Mouse (Mus musculus) MEL (cell line): Measurements from ENCODE around the gene Samm50. TPM values are rescaled to one million over a fixed set of nuclear protein-coding genes. Genes with fewer than 3 reads are reported as not detected.

ENCODE experiments used
- DNase-seq: peaks from one replicate; pipeline ENCODE4 v3.0.0; 2011; ENCODE audit warnings: low read depth, low spot score
- H3K27ac ChIP-seq: 2 replicates; pipeline ENCODE4 v1.5.1; 2012; ENCODE audit warnings: low read depth, mild to moderate bottlenecking, control low read depth, low read length, moderate library complexity; ENCODE audit not compliant: control insufficient read depth
- H3K27me3 ChIP-seq, 2 experiments: fragments of 150-350 bp in 1 of 2; sonication (generic) in 1 of 2; 2 replicates each; pipeline ENCODE4 v1.6.1; 2012; ENCODE audit warnings: low read length in 2 of 2, mild to moderate bottlenecking in 2 of 2, improper control_type of control experiment in 1 of 2, moderate library complexity in 1 of 2; ENCODE audit not compliant: insufficient read depth in 2 of 2, control insufficient read depth in 1 of 2
- H3K36me3 ChIP-seq, 2 experiments: 2 replicates each; pipeline ENCODE4 v1.6.1; 2012 to 2014; ENCODE audit warnings: low read length in 2 of 2, improper control_type of control experiment in 1 of 2, inconsistent platforms in 1 of 2, mild to moderate bottlenecking in 1 of 2; ENCODE audit not compliant: insufficient read depth in 2 of 2, control insufficient read depth in 1 of 2
- H3K4me1 ChIP-seq, 2 experiments: fragments of 150-350 bp in 1 of 2; sonication (generic) in 1 of 2; 2 replicates each; pipeline ENCODE4 v1.6.1; 2012; ENCODE audit warnings: low read length in 2 of 2, improper control_type of control experiment in 1 of 2, mild to moderate bottlenecking in 1 of 2; ENCODE audit not compliant: insufficient read depth in 2 of 2, control insufficient read depth in 1 of 2
- H3K4me3 ChIP-seq, 2 experiments: fragments of 150-350 bp in 1 of 2; sonication (generic) in 1 of 2; 2 replicates each; pipeline ENCODE4 v1.5.1; 2012; ENCODE audit warnings: low read depth in 2 of 2, low read length in 2 of 2, mild to moderate bottlenecking in 2 of 2, moderate library complexity in 2 of 2, control low read depth in 1 of 2, improper control_type of control experiment in 1 of 2; ENCODE audit not compliant: control insufficient read depth in 1 of 2, insufficient read depth in 1 of 2
- H3K79me2 ChIP-seq: 2 replicates; pipeline ENCODE4 v1.6.1; 2012; ENCODE audit warnings: mild to moderate bottlenecking, low read length, moderate library complexity; ENCODE audit not compliant: control insufficient read depth, poor library complexity, insufficient read depth
- H3K9ac ChIP-seq: 2 replicates; pipeline ENCODE4 v1.6.1; 2012; ENCODE audit warnings: low read depth, mild to moderate bottlenecking, control low read depth, low read length, moderate library complexity; ENCODE audit not compliant: control insufficient read depth, poor library complexity, severe bottlenecking
- H3K9me3 ChIP-seq: fragments of 150-350 bp; sonication (generic); replicated peaks from 2 replicates; pipeline ENCODE4 v1.6.1; 2012; ENCODE audit warnings: mild to moderate bottlenecking, low read length, improper control_type of control experiment, moderate library complexity; ENCODE audit not compliant: insufficient read depth
- CHD2 ChIP-seq: IDR thresholded peaks from 2 replicates; pipeline ENCODE4 v1.6.1; 2011; ENCODE audit warnings: low read length, improper control_type of control experiment
- CTCF ChIP-seq, 3 experiments: IDR thresholded peaks in 2 of 3; conservative IDR thresholded peaks in 1 of 3; 2 replicates each; pipeline ENCODE4 v1.5.1; 2011 to 2012; ENCODE audit warnings: low read length in 3 of 3, low read depth in 2 of 3, mild to moderate bottlenecking in 2 of 3, improper control_type of control experiment in 1 of 3, inconsistent platforms in 1 of 3, mixed read lengths in 1 of 3, moderate library complexity in 1 of 3; ENCODE audit not compliant: control insufficient read depth in 1 of 3, insufficient read depth in 1 of 3, poor library complexity in 1 of 3, severe bottlenecking in 1 of 3
- E2F4 ChIP-seq: IDR thresholded peaks from 2 replicates; pipeline ENCODE4 v1.6.1; 2011; ENCODE audit warnings: low read depth, low read length, improper control_type of control experiment, borderline replicate concordance
- EP300 ChIP-seq, 2 experiments: IDR thresholded peaks; 2 replicates each; pipeline ENCODE4 v1.6.1; 2011; ENCODE audit warnings: improper control_type of control experiment in 2 of 2, low read length in 2 of 2, low read depth in 1 of 2, mild to moderate bottlenecking in 1 of 2
- HCFC1 ChIP-seq: IDR thresholded peaks from 2 replicates; pipeline ENCODE4 v1.6.1; 2012; ENCODE audit warnings: low read depth, mild to moderate bottlenecking, inconsistent platforms, low read length, improper control_type of control experiment, moderate library complexity
- JUND ChIP-seq: IDR thresholded peaks from 2 replicates; pipeline ENCODE4 v1.6.1; 2011; ENCODE audit warnings: low read depth, mild to moderate bottlenecking, improper control_type of control experiment, low read length
- KAT2A ChIP-seq: conservative IDR thresholded peaks from 2 replicates; pipeline ENCODE4 v1.6.1; 2012; ENCODE audit warnings: low read depth, low read length, improper control_type of control experiment, inconsistent platforms
- MAX ChIP-seq: IDR thresholded peaks from 2 replicates; pipeline ENCODE4 v1.6.1; 2011; ENCODE audit warnings: low read length, improper control_type of control experiment
- MEF2A ChIP-seq: IDR thresholded peaks from 2 replicates; pipeline ENCODE4 v1.6.1; 2014; ENCODE audit warnings: low read depth, mild to moderate bottlenecking, inconsistent platforms, low read length, improper control_type of control experiment; ENCODE audit not compliant: poor library complexity, insufficient replicate concordance, severe bottlenecking; ENCODE audit errors: extremely low read depth
- MXI1 ChIP-seq: IDR thresholded peaks from 2 replicates; pipeline ENCODE4 v1.6.1; 2011; ENCODE audit warnings: mild to moderate bottlenecking, low read depth, low read length, improper control_type of control experiment
- MYB ChIP-seq: IDR thresholded peaks from 2 replicates; pipeline ENCODE4 v1.6.1; 2011; ENCODE audit warnings: mild to moderate bottlenecking, low read depth, low read length, improper control_type of control experiment
- MYC ChIP-seq: IDR thresholded peaks from 2 replicates; pipeline ENCODE4 v1.6.1; 2011; ENCODE audit warnings: low read depth, mild to moderate bottlenecking, low read length, improper control_type of control experiment, moderate library complexity
- NRF1 ChIP-seq: IDR thresholded peaks from 2 replicates; pipeline ENCODE4 v1.6.1; 2014; ENCODE audit warnings: low read depth, mild to moderate bottlenecking, inconsistent platforms, low read length, improper control_type of control experiment, moderate library complexity; ENCODE audit not compliant: poor library complexity, insufficient read depth, severe bottlenecking
- POLR2A ChIP-seq, 2 experiments: IDR thresholded peaks; 2 replicates each; pipeline ENCODE4 v1.6.1; 2011 to 2012; ENCODE audit warnings: low read length in 2 of 2, mild to moderate bottlenecking in 2 of 2, control low read depth in 1 of 2, improper control_type of control experiment in 1 of 2, low read depth in 1 of 2, moderate library complexity in 1 of 2; ENCODE audit not compliant: control insufficient read depth in 1 of 2, insufficient read depth in 1 of 2, poor library complexity in 1 of 2
- POLR2AphosphoS2 ChIP-seq: IDR thresholded peaks from 2 replicates; pipeline ENCODE4 v1.6.1; 2011; ENCODE audit warnings: low read length, improper control_type of control experiment
- RAD21 ChIP-seq: IDR thresholded peaks from 2 replicates; pipeline ENCODE4 v1.6.1; 2011; ENCODE audit warnings: mild to moderate bottlenecking, low read depth, low read length, improper control_type of control experiment
- TAL1 ChIP-seq: IDR thresholded peaks from 2 replicates; pipeline ENCODE4 v1.6.1; 2012; ENCODE audit warnings: mild to moderate bottlenecking, inconsistent platforms, low read length, moderate library complexity, mixed read lengths
- USF2 ChIP-seq, 2 experiments: IDR thresholded peaks; 2 replicates each; pipeline ENCODE4 v1.6.1; 2011 to 2012; ENCODE audit warnings: improper control_type of control experiment in 2 of 2, low read length in 2 of 2, borderline replicate concordance in 1 of 2, inconsistent platforms in 1 of 2, low read depth in 1 of 2, mild to moderate bottlenecking in 1 of 2; ENCODE audit not compliant: insufficient read depth in 1 of 2
- ZKSCAN1 ChIP-seq: IDR thresholded peaks from 2 replicates; pipeline ENCODE4 v1.6.1; 2012; ENCODE audit warnings: low read depth, mild to moderate bottlenecking, inconsistent platforms, low read length, improper control_type of control experiment, moderate library complexity
- polyA plus RNA-seq, 2 experiments: library from polyadenylated mRNA; stranded (reverse) in 1 of 2; unstranded in 1 of 2; fragments of >175 nt in 1 of 2; fragments of >200 nt in 1 of 2; gene quantifications; 2 replicates each; pipeline versions ENCODE4 v1.2.1 to v1.2.4; 2012; ENCODE audit warnings: low replicate concordance in 2 of 2, low read depth in 1 of 2; ENCODE audit not compliant: insufficient read length in 2 of 2, insufficient read depth in 1 of 2, missing spikeins in 1 of 2
- total RNA-seq: library from RNA; depleted of rRNA; stranded (reverse); fragments of 300-350 nt; gene quantifications from 2 replicates; pipeline ENCODE4 v1.2.3, GENCODE M21; 2012

The Samm50 gene
- total and polyA plus RNA-seq, 3 experiments: 62.4 to 190 TPM; not detected in 1

DNA sequence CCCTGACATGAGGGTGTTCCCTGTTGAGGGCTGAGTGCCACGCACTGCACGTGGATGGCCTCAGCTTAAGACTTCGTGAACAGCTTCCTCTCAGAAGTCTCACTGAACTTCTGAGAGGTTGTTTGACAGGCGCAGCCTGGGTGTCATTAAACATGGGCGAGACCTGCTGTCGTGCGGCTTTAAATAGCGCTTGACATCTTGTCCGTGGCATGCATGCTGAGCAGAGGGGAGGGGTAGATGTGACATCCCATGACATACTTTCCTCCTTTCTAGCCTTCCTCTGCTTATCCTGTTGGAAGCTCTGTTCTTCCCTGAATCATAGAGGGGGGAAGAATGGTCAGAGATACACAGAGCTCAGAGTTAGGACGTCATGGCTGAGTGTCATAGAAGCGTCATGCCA lies 61.7 kb downstream of the Samm50 start:
- Histone ChIP-seq H3K4me1 (peaks cover 0 to 3% of the 10 kb centered on the region in 2 experiments; a peak in 2 of 4 replicates), H3K9ac (no peak overlapping the region), H3K27ac (no peak overlapping the region), H3K36me3 (peaks cover 0 to 5% of the 10 kb centered on the region in 2 experiments; a peak in 1 of 4 replicates), H3K9me3 (no peaks in the 10 kb centered on the region), H3K4me3 (no peak overlapping the region), H3K79me2 (no peaks in the 10 kb centered on the region; the same call in 1 of the 2 replicates), H3K27me3 (no peaks in the 10 kb centered on the region)
- DNase-seq: no peak
- TF ChIP-seq MXI1 (no peak), MAX (no peak), JUND (no peak), CTCF (IDR thresholded peaks at IDR 0.05 in 2 of 3, conservative IDR thresholded peaks at IDR 0.05 in 1 of 3; ENCODE audit: control insufficient read depth in 1 of 3, insufficient read depth in 1 of 3, low read depth in 2 of 3, low read length in 3 of 3, poor library complexity in 1 of 3, severe bottlenecking in 1 of 3) (no peak), ZKSCAN1 (no peak), HCFC1 (no peak), RAD21 (no peak), EP300 (IDR thresholded peaks at IDR 0.05; ENCODE audit: low read depth in 1 of 2, low read length in 2 of 2) (no peak), MYC (no peak), NRF1 (no peak), MYB (no peak), USF2 (IDR thresholded peaks at IDR 0.05; ENCODE audit: borderline replicate concordance in 1 of 2, insufficient read depth in 1 of 2, low read depth in 1 of 2, low read length in 2 of 2) (no peak), CHD2 (no peak), TAL1 (no peak), POLR2AphosphoS2 (no peak), POLR2A (IDR thresholded peaks at IDR 0.05; ENCODE audit: control insufficient read depth in 1 of 2, insufficient read depth in 1 of 2, low read depth in 1 of 2, low read length in 2 of 2, poor library complexity in 1 of 2) (no peak), E2F4 (no peak), KAT2A (no peak), MEF2A (no peak)

DNA sequence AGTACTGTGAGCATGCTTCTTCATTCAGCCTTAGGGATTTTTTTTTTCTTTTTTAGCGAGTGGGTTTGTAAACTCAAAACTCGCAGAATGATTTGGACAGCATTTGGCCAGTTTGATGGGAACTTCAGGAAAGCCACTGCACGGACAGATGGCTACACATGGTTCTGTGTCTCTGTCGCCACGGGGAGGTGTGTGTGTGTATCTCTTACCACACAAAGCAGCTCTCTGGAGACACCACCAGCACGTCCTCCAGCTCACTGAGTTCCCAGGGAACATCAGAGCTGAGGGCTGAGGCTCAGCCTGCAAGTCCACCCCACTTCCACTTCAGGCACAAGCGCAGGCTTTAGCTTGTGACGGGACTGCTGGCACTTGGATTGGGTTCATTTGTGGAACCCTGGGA lies 62.3 kb downstream of the Samm50 start:
- no peak for DNase-seq
- Histone ChIP-seq H3K9me3 (no peaks in the 10 kb centered on the region), H3K9ac (no peak overlapping the region), H3K27ac (no peak overlapping the region), H3K36me3 (peaks cover 0 to 5% of the 10 kb centered on the region in 2 experiments; a peak in 1 of 4 replicates), H3K79me2 (no peaks in the 10 kb centered on the region; the same call in 1 of the 2 replicates), H3K4me1 (peaks cover 0 to 3% of the 10 kb centered on the region in 2 experiments; a peak in 2 of 4 replicates), H3K27me3 (no peaks in the 10 kb centered on the region), H3K4me3 (no peak overlapping the region)
- no peak for TF ChIP-seq ZKSCAN1
- no peak for TF ChIP-seq EP300 (IDR thresholded peaks at IDR 0.05; ENCODE audit: low read depth in 1 of 2, low read length in 2 of 2)
